Mouse (Mus musculus) heart, embryonic 12.5 days (tissue): ENCODE measurements around the gene Foxf2. TPM values are rescaled to one million over a fixed set of nuclear protein-coding genes. Genes with fewer than 3 reads are reported as not detected.
A peak's percentile ranks its signal among the peaks of the same experiment; 100 is the strongest.

Experiments used
- ATAC-seq: fragments of 200-750 bp; cut with Nextera tagmentation; 2 replicates; pipeline ENCODE4 v1.8.0; 2017; ENCODE audit warnings: moderate TSS enrichment, moderate library complexity; ENCODE audit not compliant: insufficient number of reproducible peaks, low FRiP score
- H3K27ac ChIP-seq: fragments of 300-500 bp; sonication (generic); 2 replicates; pipeline ENCODE4 v1.5.1; 2016; ENCODE audit warnings: mild to moderate bottlenecking, moderate library complexity; ENCODE audit not compliant: poor library complexity, severe bottlenecking
- H3K27me3 ChIP-seq: fragments of 300-500 bp; sonication (generic); replicated peaks from 2 replicates; pipeline ENCODE4 v1.6.1; 2016; ENCODE audit warnings: mild to moderate bottlenecking, moderate library complexity
- H3K36me3 ChIP-seq: fragments of 300-500 bp; sonication (generic); 2 replicates; pipeline ENCODE4 v1.6.1; 2016; ENCODE audit warnings: mild to moderate bottlenecking, moderate library complexity
- H3K4me1 ChIP-seq: fragments of 300-500 bp; sonication (generic); replicated peaks from 2 replicates; pipeline ENCODE4 v1.6.1; 2016; ENCODE audit warnings: mild to moderate bottlenecking
- H3K4me2 ChIP-seq: fragments of 300-500 bp; sonication (generic); 2 replicates; pipeline ENCODE4 v1.6.1; 2016; ENCODE audit warnings: mild to moderate bottlenecking, moderate library complexity
- H3K4me3 ChIP-seq: fragments of 300-500 bp; sonication (generic); 2 replicates; pipeline ENCODE4 v1.5.1; 2016; ENCODE audit warnings: mild to moderate bottlenecking
- H3K9ac ChIP-seq: fragments of 300-500 bp; sonication (generic); 2 replicates; pipeline ENCODE4 v1.6.1; 2016; ENCODE audit warnings: mild to moderate bottlenecking, moderate library complexity
- H3K9me3 ChIP-seq: fragments of 300-500 bp; sonication (generic); replicated peaks from 2 replicates; pipeline ENCODE4 v1.6.1; 2016; ENCODE audit warnings: mild to moderate bottlenecking, moderate library complexity
- WGBS: fragments of 180-500 bp; shearing (Covaris S2); methylation state at CpG from one replicate; pipeline ENCODE4 v1.1.7; 2016; 5-methylcytosine and 5-hydroxymethylcytosine counted together
- polyA plus RNA-seq: library from polyadenylated mRNA; unstranded; fragments of >200 nt; fragmentation: Nextera tagmentation; extraction: Ambion mirVana; gene quantifications from 2 replicates; pipeline ENCODE4 v1.2.1, GENCODE M21; 2016

Gene Foxf2
- polyA plus RNA-seq, 1 experiment from 2014 or later: not detected

- H3K4me1 ChIP-seq: peaks cover 24% of the 10 kb centered on the region
- H3K9ac ChIP-seq: no peak overlapping the region
- peak overlapping the region; percentile 41 for H3K4me3 ChIP-seq
- H3K27ac ChIP-seq: no peak overlapping the region
- no peaks in the 10 kb centered on the region for H3K9me3 ChIP-seq
- under 1% methylated on average over 14 of the region's 14 CpGs for WGBS
- H3K36me3 ChIP-seq: no peaks in the 10 kb centered on the region
- ATAC-seq: no peak
- H3K27me3 ChIP-seq: peaks cover 92% of the 10 kb centered on the region
- peak overlapping the region; percentile 74 for H3K4me2 ChIP-seq
Measured at GRCm38 (mm10) chr13:31618416-31618815, 7.2 kb upstream of the Foxf2 start.

- Histone ChIP-seq H3K36me3 (no peaks in the 10 kb centered on the region), H3K27ac (no peak overlapping the region), H3K4me2 (0 out of 2 replicates have a peak overlapping the region, but pooled peaks have one; percentile 4), H3K4me3 (no peak overlapping the region), H3K9me3 (no peaks in the 10 kb centered on the region), H3K4me1 (peaks cover 24% of the 10 kb centered on the region), H3K27me3 (peaks cover 92% of the 10 kb centered on the region), H3K9ac (no peak overlapping the region)
- no peak for ATAC-seq
- WGBS: 2% methylated on average over 18 of the region's 18 CpGs
Measured at GRCm38 (mm10) chr13:31618919-31619655, 6.5 kb upstream of the Foxf2 start.

- no peak for ATAC-seq
- H3K36me3 ChIP-seq: no peaks in the 10 kb centered on the region
- peak overlapping the region; percentile 28 for H3K4me3 ChIP-seq
- H3K4me1 ChIP-seq: peaks cover 23% of the 10 kb centered on the region
- WGBS: under 1% methylated on average over 33 of the region's 33 CpGs
- peaks cover 92% of the 10 kb centered on the region for H3K27me3 ChIP-seq
- no peak overlapping the region for H3K27ac ChIP-seq
- no peaks in the 10 kb centered on the region for H3K9me3 ChIP-seq
- no peak overlapping the region for H3K9ac ChIP-seq
- peak overlapping the region; percentile 50 for H3K4me2 ChIP-seq
Measured at GRCm38 (mm10) chr13:31619826-31620498, 5.7 kb upstream of the Foxf2 start.

GRCm38 (mm10) chr13:31620499-31620847 lies 5.1 kb upstream of the Foxf2 start:
- ATAC-seq: no peak
- 0% methylated on average over 10 of the region's 10 CpGs for WGBS
- no peak overlapping the region for H3K9ac ChIP-seq
- H3K9me3 ChIP-seq: no peaks in the 10 kb centered on the region
- peaks cover 25% of the 10 kb centered on the region for H3K4me1 ChIP-seq
- peaks cover 92% of the 10 kb centered on the region for H3K27me3 ChIP-seq
- peak overlapping the region; percentile 28 for H3K4me3 ChIP-seq
- no peak overlapping the region for H3K27ac ChIP-seq
- no peaks in the 10 kb centered on the region for H3K36me3 ChIP-seq
- peak overlapping the region; percentile 50 for H3K4me2 ChIP-seq

GRCm38 (mm10) chr13:31620937-31621336 lies 4.7 kb upstream of the Foxf2 start:
- H3K4me3 ChIP-seq: no peak overlapping the region
- H3K4me2 ChIP-seq: no peak overlapping the region
- H3K9ac ChIP-seq: no peak overlapping the region
- H3K27ac ChIP-seq: no peak overlapping the region
- no peaks in the 10 kb centered on the region for H3K9me3 ChIP-seq
- no peak for ATAC-seq
- H3K4me1 ChIP-seq: peaks cover 30% of the 10 kb centered on the region
- H3K36me3 ChIP-seq: no peaks in the 10 kb centered on the region
- 11% methylated on average over 4 of the region's 4 CpGs for WGBS
- peaks cover 92% of the 10 kb centered on the region for H3K27me3 ChIP-seq

- H3K9me3 ChIP-seq: no peaks in the 10 kb centered on the region
- ATAC-seq: no peak
- no peak overlapping the region for H3K4me3 ChIP-seq
- no peak overlapping the region for H3K27ac ChIP-seq
- no peaks in the 10 kb centered on the region for H3K36me3 ChIP-seq
- WGBS: 7% methylated on average over 9 of the region's 9 CpGs
- H3K4me1 ChIP-seq: peaks cover 38% of the 10 kb centered on the region
- peaks cover 93% of the 10 kb centered on the region for H3K27me3 ChIP-seq
- H3K9ac ChIP-seq: no peak overlapping the region
- H3K4me2 ChIP-seq: no peak overlapping the region
Measured at GRCm38 (mm10) chr13:31621741-31622140, 3.9 kb upstream of the Foxf2 start.

- H3K27ac ChIP-seq: no peak overlapping the region
- H3K4me2 ChIP-seq: no peak overlapping the region
- no peak overlapping the region for H3K4me3 ChIP-seq
- H3K27me3 ChIP-seq: peaks cover 93% of the 10 kb centered on the region
- no peaks in the 10 kb centered on the region for H3K9me3 ChIP-seq
- no peaks in the 10 kb centered on the region for H3K36me3 ChIP-seq
- peaks cover 42% of the 10 kb centered on the region for H3K4me1 ChIP-seq
- ATAC-seq: no peak
- 5% methylated on average over 3 of the region's 3 CpGs for whole genome bisulfite sequencing
- no peak overlapping the region for H3K9ac ChIP-seq
Measured at GRCm38 (mm10) chr13:31622371-31622770, 3.2 kb upstream of the Foxf2 start.

- H3K27ac ChIP-seq: no peak overlapping the region
- no peaks in the 10 kb centered on the region for H3K9me3 ChIP-seq
- 4% methylated on average over 6 of the region's 6 CpGs for WGBS
- H3K4me3 ChIP-seq: no peak overlapping the region
- no peak overlapping the region for H3K4me2 ChIP-seq
- H3K9ac ChIP-seq: no peak overlapping the region
- H3K4me1 ChIP-seq: peaks cover 42% of the 10 kb centered on the region
- peaks cover 97% of the 10 kb centered on the region for H3K27me3 ChIP-seq
- ATAC-seq: no peak
- no peaks in the 10 kb centered on the region for H3K36me3 ChIP-seq
Measured at GRCm38 (mm10) chr13:31623291-31623690, 2.3 kb upstream of the Foxf2 start.

- Histone ChIP-seq H3K9ac (no peak overlapping the region), H3K9me3 (no peaks in the 10 kb centered on the region), H3K4me3 (no peak overlapping the region), H3K27ac (no peak overlapping the region), H3K36me3 (no peaks in the 10 kb centered on the region), H3K4me1 (peaks cover 37% of the 10 kb centered on the region), H3K4me2 (peak overlapping the region; percentile 96; the same call in 1 of the 2 replicates), H3K27me3 (peaks cover 97% of the 10 kb centered on the region)
- WGBS: 1% methylated on average over 20 of the region's 20 CpGs
- ATAC-seq: no peak
Measured at GRCm38 (mm10) chr13:31623906-31624860, 1.4 kb upstream of the Foxf2 start.

GRCm38 (mm10) chr13:31624966-31625332 lies 667 bp upstream of the Foxf2 start:
- no peaks in the 10 kb centered on the region for H3K9me3 ChIP-seq
- H3K4me2 ChIP-seq: peak overlapping the region; percentile 96
- peaks cover 39% of the 10 kb centered on the region for H3K4me1 ChIP-seq
- no peak overlapping the region for H3K27ac ChIP-seq
- H3K36me3 ChIP-seq: no peaks in the 10 kb centered on the region
- peak overlapping the region; percentile 58 for H3K4me3 ChIP-seq
- WGBS: 1% methylated on average over 13 of the region's 13 CpGs
- H3K27me3 ChIP-seq: peaks cover 97% of the 10 kb centered on the region
- ATAC-seq: no peak
- H3K9ac ChIP-seq: no peak overlapping the region
